Mouse (Mus musculus) olfactory bulb, adult 2 months (tissue): ENCODE measurements at regions not wholly inside any gene's neighbourhood (a gene's known extent, or its start where the extent isn't known, plus 50 kb on each side); places are given as distances from the start of the nearest gene placed in this dataset.

Experiments used
- CTCF ChIP-seq: fragments of 200-500 bp; IDR thresholded peaks from 2 replicates; pipeline ENCODE4 v1.5.1; 2012; ENCODE audit warnings: low read depth, mild to moderate bottlenecking, low read length, moderate library complexity; ENCODE audit not compliant: insufficient read depth
- POLR2A ChIP-seq: fragments of 200-500 bp; IDR thresholded peaks from 2 replicates; pipeline ENCODE4 v1.6.1; 2012; ENCODE audit warnings: mild to moderate bottlenecking, low read depth, low read length, moderate library complexity; ENCODE audit not compliant: insufficient read depth

GRCm38 (mm10) chr17:9557544-9557943, 112.0 kb downstream of the Pabpc6 start:
- TF ChIP-seq CTCF (no peak), POLR2A (no peak)
